Mouse (Mus musculus) adrenal gland, adult (tissue): ENCODE measurements around the gene Grwd1.
"Not testable (repeated sequence)": the region's sequence is repeated elsewhere in the genome, so short reads cannot be mapped to it uniquely, and the experiment has no call there.

ENCODE experiments used
- DNase-seq, 2 experiments: peaks; one replicate each; pipeline ENCODE4 v3.0.0; 2022 to 2023; ENCODE audit warnings: low spot score in 1 of 2; ENCODE audit not compliant: inconsistent age in 2 of 2

The Grwd1 gene

DNA sequence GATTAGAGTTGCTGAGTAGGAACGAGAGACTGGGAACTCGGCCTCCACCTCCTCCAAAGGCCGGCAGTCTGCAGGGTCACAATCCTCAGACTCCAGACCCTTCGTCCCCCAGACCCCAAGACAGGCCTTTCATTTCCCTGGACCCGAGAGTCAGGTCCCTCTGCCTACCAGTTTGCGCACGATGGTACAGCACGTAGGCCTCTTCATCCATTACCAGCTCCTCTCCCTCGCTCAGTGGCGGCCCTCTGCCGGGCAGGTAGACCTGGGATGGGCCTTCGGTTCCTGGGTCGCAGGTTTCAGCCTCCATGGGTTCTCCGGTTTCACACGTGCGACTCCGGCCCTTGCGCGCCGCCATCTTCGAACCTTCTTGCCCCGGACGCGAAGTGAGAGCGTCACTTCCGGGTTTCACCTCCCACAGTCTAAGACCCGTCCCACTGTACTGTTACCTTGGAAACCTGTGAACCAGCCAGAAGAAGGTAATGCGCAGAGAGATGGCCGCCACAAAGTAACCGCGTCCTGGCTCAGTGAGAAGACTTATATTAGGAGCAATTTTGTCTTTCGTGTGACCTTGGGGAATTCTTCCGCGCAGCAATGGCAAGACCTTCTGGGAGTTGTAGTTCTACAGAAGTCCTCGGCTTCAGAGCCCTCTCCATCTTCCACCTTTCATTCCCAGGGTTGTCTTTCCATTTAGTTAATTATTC is at the start of gene Grwd1:
Grwd1 (minus strand) TSS at position 518 of the 701 bp plus-strand sequence.
- peak; percentile 89 to 96 for DNase-seq

DNA sequence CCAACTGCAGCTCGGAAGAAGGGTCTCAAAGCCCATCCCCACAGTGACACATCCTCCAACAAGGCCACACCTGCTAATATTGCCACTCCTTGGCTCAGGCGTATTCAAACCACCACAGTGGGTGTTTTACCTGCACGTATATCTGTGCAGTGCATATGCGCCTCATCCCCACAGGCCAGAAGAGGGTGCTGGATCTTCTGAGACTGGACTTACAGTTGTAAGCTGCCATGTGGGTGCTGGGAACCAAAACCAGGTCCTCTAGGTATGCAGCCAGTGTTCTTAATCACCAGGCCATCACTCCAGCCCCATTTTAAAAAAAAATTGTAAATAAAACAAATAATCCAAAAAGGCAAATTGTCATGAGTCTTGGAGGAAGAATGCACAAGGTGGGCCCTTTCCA is 49.8 kb upstream of the Grwd1 start:
- no peak for DNase-seq

DNA sequence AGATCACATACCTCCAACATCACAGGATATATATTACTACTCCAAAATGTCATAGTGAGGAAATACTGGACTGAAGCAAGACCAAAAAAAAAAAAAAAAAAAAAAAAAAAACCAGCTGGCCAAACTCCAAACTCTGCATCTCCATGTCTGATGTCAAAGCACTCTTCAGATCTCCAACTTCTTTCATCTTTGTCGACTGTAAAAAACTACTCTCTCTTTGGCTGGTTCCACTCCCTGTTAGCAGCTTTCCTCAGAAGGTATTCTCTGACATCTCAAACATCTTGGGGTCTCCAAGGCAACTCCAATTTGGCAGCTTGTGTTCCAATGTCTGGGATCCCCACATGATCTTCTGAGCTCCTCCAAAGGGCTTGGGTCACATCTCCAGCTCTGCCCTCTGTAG is 47.5 kb upstream of the Grwd1 start, which contains the start of gene Grin2d:
Grin2d (minus strand) TSS at position 101 of the 400 bp plus-strand sequence.
- not testable (repeated sequence) for DNase-seq

DNA sequence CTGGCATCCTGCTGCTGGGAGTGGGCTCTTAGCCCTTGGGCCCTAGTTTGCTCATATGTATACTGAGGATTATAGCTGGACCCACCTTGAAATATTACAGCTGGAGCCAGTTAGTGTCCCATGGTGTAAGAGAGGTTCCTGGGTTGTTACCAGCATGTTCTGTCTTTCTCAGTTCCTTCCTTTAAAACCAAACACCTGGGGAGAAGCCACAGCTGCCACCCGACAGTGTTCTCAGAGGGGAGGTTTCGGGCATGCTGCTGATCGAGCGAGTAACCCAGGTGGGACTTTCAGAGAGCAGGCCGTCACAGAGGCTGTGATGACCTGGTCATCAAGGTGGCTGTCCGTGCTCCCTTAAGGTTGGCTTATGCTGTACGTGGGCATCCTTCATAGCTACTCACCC is 46.2 kb upstream of the Grwd1 start:
- no peak for DNase-seq

DNA sequence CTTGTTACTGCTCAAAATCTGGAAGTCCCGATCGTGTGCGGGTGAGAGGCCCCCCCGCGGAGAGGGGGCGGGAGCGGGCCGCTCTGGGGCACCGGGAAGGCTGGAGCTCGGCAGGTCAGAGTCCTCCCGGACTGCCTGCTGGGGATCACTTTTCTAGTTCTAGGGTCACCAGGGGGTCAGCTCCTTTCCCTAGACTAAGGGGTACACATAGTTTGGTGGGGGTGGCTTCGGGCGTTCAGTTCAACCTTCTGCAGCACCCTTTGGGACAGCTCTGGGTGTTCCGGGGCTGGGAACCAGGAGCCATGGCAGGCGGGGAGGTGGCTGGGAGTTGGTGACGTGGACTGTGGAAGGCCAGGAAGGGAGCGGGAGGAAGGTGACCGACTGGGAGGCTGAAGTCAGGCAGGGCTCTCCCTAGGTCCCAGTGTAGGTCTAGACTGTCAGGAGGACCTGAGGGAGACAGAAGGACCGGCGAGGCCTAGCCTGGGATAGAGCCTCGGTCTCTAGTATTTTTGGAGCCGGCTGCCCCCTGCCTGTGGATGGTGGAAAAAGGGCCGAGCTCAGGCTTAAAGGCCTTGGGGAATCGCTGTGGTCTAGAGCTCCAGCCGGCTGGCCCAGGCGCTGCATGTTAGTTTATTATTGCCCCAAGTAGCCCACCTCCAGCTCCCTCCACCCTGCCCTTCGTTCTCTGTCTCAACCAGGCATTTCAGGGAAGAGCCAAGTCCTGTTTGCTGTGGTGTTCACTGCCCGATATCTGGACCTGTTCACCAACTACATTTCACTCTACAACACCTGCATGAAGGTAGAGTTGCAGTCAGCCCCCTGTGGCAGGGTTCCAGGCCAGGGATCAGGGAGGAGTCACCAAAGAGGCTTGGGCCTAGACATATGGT is 42.6 kb upstream of the Grwd1 start:
- DNase-seq: peak; percentile 78 to 94

DNA sequence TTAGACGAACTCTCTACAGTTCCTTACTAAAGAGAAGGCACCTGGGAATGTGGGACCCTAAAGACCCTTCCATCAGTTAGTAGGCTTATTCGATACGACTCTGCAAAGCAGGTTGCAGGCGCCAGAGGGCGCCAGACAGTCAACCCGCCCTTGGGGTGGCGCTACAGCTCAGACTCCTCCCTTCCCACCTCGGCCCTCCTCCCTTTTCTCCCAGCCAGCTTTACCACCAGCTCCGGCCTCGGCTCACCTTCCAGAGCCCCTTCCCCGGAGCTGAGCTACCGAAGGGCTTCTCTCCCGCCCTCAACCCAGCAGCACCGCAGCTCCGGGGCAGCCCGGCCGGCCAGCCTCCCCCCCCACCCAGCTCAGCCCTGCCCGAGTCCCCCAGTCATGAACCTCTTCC is 41.9 kb upstream of the Grwd1 start, which contains the start of gene Kdelr1:
Kdelr1 (plus strand) TSS at position 149 of the 400 bp plus-strand sequence.
- peak; percentile 89 to 96 for DNase-seq

DNA sequence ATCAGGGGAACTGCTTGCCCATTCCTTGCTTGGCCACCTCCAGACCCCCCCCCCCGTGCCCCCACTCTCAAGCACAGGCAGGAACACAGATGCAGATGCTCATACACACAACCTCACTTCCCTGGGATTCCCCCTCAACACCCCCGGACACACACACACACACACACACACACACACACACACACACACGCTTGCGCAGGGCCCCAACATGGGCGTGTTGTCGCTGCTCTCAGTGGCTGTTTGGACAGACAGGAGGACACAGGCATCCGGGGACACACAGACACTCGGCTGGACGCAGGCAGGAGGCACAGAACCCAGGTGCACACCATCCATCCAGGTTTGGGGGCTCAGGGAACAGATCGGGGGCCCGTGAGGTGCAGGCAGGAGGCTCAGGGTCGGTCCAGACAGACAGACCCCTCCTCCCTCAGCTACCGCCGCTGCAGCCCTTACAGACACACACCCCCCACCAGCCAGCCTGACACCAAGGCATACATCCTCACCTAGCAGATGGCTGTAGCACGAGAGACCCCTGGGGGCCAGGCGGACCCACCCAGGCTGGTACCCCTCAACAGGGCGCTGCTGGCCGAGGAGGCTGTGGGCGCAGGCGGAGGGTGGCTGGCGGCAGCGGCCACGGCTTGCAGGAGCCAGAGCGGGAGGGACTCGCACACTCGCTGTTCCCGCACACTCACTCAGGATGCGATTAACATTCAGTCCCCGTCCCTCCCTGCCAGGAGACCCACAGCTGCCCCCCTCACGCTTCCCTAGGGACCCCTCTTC is 39.7 kb upstream of the Grwd1 start:
- no peak for DNase-seq

DNA sequence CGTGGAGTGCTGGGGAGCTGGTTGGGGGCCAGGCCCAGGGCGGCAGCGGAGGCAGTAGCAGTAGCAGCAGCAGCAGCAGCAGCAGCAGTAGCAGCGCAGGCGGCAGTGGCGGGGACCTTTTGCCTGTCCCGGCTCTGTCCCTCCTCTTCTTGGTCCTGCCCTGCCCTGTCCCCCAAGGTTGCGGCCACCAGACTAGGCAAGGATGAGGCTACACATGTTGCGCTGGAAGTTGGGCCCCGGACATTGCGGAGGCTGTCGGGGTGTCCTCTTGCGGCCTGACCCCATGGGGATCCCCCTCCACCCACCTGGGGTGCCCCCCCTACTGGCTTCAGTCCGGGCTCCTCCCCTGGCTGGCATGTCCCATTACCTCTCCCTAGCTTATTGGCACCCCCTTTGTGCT is 39.0 kb upstream of the Grwd1 start:
- peak in 1 of 2 experiments; percentile 47 for DNase-seq

DNA sequence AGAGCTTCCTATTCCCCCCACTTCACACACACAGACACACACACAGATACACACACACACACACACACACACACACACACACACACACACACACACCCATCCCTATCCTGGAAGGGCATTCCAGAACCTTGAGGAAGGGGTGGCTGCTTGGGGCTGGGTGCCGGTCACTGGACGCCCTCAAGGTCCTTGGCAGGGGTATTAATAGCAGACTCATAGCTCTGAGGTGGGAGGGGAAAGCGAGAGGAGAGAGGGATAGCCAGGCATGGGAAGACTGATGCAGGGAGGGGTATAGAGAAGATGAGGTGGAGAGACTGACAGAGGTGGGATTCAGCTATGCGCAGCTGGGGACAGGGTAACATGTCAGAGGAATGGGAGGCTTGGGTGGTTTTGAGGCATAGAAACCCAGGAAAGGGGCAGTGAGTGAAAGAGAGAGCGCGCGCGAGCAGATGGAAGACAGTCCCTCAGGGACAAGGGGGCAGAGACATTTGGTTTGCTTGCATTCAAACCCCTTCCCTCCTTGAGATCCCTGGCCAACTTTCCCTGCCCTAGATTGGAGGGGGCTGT is 38.4 kb upstream of the Grwd1 start:
- peak in 1 of 2 experiments; percentile 53 for DNase-seq

DNA sequence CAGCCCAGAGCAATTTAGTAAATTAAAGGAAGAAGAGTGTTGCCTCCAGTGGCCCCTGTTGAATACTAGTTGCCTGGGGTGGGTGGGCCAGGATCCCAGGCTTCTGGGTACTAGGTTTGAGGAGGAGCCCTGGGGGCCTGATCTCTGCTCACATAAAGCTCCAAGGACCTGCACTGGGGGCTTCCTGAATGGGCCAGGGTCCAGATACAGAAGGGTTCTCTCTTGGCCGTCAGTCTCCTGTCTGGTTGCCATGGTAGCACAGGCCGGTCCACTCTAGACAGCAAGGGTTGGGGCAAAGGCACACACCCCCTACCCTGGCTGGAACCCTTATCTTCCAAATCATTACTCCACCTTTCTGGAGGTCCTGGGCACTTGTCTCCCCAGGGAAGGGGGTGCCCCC is 37.1 kb upstream of the Grwd1 start:
- no peak for DNase-seq

DNA sequence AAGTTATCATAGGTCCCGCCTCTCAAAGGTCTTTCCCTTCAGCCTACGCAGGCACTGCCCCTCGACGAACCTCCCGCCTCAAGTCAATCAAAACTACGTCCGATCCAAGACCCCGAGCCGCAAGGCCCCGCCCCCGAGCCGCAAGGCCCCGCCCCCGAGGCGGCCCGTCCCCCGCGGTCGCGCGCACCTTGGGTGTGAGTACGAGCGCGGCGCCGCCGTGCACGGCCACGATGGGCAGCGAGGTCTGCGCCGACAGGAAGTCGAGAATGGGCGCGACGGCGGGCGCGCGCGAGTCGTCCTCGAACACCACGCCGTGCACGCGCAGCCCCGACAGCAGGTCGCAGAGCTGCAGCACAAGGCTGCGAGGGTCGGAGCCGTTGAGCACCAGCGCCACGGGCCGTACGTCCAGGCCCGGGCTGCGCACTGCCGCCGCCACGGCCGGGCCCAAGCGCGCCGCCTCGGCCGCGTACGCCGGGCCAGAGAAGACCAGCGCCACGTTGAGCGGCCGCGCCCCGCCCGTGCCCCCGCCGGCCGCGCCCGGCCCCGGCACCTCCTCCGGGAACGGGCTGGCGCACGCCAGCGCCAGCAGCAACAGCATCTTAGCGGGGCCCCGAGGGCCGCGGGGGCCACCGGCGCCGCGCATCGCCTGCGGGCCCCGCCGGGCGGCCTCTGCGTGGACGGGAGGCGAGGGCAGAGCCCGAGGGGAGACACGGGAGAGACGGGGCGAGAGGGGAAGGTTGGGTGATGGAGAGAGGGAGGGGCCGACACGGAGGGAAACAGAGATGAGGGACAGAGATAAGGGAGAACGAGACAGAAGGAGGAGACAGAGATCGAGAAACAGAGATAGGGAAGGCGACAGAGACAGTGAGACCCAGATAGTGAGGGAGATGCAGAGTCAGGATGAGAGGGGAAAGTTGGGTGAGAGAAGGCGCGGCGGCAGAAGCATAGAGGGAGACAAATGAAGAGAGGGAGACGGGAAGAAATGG is 35.5 kb upstream of the Grwd1 start:
- peak; percentile 94 to 97 for DNase-seq

DNA sequence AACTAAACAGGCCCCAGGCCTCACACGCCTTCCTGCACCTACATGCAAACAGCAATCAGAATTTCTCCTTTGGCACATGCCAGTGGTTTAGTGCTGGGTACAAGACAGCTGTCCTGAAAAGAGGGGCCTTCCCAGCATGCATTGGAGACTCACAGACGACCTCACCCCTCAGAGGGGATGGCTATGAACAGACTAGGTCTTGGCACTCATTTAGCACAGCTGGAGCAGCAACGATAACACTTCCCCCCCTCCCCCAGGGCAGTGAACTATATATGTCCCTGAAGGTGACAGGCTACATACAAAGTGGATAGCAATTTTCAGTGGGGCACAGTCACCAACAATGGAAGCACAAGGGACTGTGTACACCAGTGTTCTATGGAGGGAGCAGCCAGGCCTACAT is 33.7 kb upstream of the Grwd1 start:
- no peak for DNase-seq

DNA sequence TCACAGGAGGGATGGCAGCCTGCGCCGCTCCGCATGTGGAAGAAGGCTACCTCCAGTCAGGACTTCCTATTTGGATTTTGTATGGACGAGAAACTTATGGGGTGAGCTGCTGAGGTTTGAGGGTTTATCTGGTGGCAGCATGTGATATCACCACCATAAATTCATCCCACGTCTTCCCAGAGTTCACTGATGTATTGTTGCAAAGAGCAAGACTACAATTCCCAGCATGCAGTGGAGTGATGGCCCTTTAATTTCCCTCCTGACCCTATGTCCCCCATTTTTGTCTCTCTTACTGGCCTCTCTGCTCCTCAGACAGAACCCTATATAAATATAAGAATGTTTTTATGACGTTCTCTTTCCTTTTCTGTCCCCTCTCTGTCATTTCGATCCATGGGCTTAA is 32.1 kb upstream of the Grwd1 start:
- no peak for DNase-seq

DNA sequence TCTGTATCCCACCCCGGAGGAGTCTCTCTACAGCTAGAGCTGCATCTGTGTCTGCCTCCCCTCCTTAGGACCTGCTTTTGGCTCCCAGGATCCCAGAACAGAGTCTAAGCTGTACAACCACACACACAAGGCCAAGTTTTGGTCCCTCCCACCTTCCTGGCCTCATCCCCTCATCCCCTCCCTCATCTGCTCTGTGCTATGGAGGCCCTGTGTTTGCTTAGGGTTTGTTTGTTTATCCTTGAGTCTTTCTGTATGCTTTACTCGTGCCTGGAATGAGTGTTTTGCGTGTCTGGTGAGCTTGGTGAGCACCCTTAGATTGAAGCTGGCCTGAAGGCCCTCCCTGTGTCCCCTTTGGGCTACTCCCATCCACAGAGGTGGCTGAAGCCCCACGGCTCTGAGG is 28.3 kb upstream of the Grwd1 start:
- DNase-seq: no peak

DNA sequence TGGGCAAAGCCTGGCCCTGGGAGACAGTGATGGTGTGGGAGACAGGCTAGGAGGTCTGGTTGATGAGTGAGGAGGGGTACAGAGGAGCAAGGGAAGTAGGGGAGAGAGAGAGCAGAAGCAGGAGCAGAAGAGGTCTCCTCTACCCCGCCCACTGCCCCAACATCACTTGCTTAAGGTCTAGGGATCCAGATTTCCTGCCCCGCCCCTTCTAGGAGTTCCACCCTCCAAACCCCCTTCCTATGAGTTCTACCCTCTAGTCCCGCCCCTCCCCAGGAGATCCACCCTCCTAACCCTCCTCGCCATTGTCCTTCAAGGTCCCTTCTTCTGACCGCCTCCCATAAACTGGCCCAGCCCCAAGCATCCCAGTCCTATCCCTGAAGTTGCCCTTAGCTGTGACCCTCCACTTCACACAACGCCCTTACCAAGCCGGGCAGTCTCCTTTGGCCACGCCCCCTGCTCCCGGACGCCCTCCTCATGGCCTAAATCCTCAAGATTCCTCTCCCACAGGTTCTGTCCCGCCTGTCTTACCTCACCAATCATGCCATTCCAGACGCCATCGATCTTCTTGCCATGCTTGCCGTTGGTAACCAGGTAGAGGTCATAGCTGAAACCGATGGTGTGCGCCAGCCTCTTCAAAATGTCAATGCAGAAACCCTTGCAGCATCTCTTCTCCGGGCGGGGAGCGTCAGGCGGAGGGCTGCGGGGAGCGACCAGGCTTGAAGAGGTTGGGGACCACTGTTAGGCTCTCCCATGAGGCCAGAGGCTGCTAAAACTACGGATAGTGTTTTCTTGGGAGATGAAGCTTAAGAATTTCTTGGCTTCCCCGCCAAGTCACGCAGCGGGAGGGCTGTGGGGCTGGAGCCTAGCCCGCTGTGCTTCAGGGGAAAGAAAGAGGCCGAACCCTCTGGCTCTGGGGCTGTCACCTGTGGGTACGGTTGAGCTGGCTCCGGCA is 26.5 kb upstream of the Grwd1 start:
- DNase-seq: no peak

DNA sequence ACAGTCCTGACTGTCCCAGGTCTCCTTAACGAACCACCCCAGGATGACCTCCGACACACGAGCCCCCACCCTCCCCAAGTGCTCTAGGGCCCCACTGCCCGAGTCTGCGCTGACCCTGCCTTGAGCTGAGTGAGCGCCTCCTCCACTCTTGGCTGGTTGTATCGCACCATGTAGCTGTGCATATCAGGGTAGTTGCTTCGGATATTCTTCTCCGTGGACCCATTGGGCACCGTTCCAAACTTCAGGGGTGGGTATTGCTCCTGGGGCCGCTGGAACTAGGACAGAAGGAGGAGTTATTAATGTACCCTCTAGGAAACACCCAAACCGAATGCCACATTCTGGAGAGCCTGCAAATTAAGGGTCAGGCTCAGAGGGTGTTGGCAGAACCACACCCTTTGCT is 22.3 kb upstream of the Grwd1 start:
- no peak for DNase-seq

DNA sequence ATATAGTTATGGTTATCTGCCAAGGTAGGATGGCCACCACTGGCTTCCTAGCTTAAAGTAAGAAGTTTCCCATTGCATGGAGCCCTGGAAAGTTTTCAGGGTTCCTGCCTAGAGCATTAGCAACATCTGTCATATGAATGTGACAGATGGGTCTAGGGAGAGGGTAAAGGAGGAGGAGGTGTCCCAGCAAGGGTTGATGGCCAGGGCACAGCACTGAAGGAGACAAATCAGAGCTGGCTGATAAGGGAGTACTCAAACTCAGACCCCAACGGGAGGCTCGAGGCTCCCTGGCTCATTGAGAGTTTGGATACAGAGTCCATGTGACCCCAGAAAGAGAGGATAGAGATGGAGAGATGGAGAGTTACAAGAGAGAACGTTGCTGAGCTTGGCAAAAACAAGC is 19.9 kb upstream of the Grwd1 start:
- peak; percentile 26 to 69 for DNase-seq

DNA sequence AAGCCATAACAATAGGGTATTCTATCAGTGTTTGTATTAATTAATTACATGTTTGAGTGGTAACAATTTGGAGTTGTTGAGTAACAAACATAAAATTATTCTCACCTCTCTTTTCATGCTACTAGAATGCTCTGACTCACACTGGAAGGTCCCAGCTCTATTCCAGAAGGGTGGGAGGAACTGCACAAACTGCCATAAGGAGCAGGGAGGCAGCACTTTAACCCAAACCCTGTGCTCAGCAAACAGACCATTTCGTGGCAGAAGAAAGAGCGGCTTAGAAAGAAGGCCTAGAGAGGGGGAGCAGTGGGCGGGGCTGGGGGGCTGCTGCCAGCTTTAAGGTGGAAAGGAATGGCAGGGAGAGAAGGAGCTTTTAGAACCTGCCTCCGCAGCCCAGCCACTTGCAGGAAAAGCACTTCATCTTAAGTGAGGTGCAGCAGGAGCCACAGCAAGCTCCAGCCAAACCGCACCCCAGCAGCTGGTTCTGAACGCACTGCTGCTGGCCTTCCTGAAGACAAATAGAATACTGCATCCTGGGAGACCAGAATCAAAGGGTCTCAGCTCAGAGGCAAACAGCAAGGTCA is 17.8 kb upstream of the Grwd1 start:
- no peak for DNase-seq
